Mouse (Mus musculus) erythroblast, embryonic 14.5 days (primary cell): ENCODE measurements at regions not wholly inside any gene's neighbourhood (a gene's known extent, or its start where the extent isn't known, plus 50 kb on each side); places are given as distances from the start of the nearest gene placed in this dataset.

Experiments
- GATA1 ChIP-seq: IDR thresholded peaks from 2 replicates; pipeline ENCODE4 v1.6.1; 2012; ENCODE audit warnings: low read length, inconsistent platforms, mixed read lengths
- TAL1 ChIP-seq: IDR thresholded peaks from 3 replicates; pipeline ENCODE4 v1.6.1; 2012; ENCODE audit warnings: low read length, inconsistent platforms, mixed read lengths

- no peak for TF ChIP-seq GATA1
- no peak for TF ChIP-seq TAL1
These were observed 216.3 kb downstream of the Gm12728 start for GRCm38 (mm10) chr4:106005936-106006335.
